Mouse (Mus musculus) C2C12 (cell line): ENCODE measurements around the gene Fxyd7.

ENCODE experiments used
- CEBPB ChIP-seq: IDR thresholded peaks from one replicate; pipeline ENCODE4 v1.6.1; 2011; ENCODE audit warnings: low read depth, mild to moderate bottlenecking, control low read depth, moderate library complexity
- CTCF ChIP-seq: IDR thresholded peaks from one replicate; pipeline ENCODE4 v1.5.1; 2011; ENCODE audit not compliant: control insufficient read depth, insufficient read depth, insufficient read length
- FOSL1 ChIP-seq: IDR thresholded peaks from one replicate; pipeline ENCODE4 v1.8.0; 2011; ENCODE audit warnings: mild to moderate bottlenecking, low read length; ENCODE audit not compliant: poor library complexity, insufficient read depth, severe bottlenecking
- MAX ChIP-seq: IDR thresholded peaks from one replicate; pipeline ENCODE4 v1.6.1; 2011; ENCODE audit warnings: mild to moderate bottlenecking, control low read depth
- MYOD1 ChIP-seq: IDR thresholded peaks from one replicate; pipeline ENCODE4 v1.6.1; 2011; ENCODE audit warnings: low read depth; ENCODE audit not compliant: control insufficient read depth, insufficient read length
- MYOG ChIP-seq: IDR thresholded peaks from one replicate; pipeline ENCODE4 v1.6.1; 2011; ENCODE audit not compliant: control insufficient read depth, insufficient read length; ENCODE audit errors: extremely low read depth
- USF1 ChIP-seq: IDR thresholded peaks from one replicate; pipeline ENCODE4 v1.6.1; 2011; ENCODE audit warnings: low read depth, mild to moderate bottlenecking, control low read depth, moderate library complexity

DNA sequence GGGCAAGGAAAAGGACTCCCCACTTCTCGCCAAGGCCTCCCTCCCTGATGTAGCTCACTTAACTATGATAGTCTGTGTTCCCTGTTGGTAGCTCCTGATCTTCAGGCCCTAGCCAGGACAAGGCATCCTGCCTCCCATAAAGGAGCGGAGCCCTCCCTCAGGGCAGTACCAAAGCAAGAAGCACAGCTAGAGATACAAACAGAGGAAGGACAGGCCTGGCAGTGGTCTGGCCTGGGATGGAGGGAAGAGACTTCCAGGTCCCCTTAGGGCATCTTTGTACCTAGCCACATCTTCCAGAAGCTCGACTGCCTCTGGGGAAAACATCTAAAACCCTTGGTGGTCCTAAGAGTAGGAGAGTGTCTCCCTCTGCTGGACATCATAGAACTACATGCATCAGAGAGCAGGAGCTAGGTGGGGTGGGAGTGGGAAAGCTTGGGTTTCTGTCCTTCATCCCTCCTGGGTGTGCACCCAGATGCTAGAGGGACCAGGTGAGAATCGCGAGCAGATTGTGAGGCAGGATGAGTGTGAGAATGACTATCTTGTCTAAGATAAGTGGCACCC, 26.7 kb upstream of the Fxyd7 start:
- TF ChIP-seq USF1: no peak
- no peak for TF ChIP-seq CTCF
- no peak for TF ChIP-seq FOSL1
- TF ChIP-seq MAX: no peak
- TF ChIP-seq MYOD1: no peak
- TF ChIP-seq CEBPB: no peak
- TF ChIP-seq MYOG: no peak
